Mouse (Mus musculus): ENCODE results near the gene Dner.

The Dner gene

DNA sequence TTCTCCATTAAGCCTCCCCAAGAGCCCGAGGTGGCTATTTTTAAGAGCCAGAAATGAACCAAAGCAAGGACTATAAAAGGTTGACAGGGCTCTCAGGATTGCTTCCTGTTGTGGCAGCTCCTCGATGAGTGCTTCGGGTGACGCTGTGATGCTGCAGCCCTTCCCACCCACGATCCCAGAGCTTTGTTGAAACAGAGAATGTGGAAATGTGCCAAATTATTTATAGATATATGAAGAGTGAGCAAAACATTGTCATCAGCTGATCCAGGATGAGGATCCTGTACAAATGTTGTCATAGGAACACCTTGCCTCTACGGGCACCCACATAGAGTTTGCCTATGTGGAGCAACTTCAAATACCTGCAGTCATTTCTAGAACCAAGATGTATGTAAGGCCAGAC lies 67.8 kb downstream of the Dner start:
- no peak for DNase-seq

DNA sequence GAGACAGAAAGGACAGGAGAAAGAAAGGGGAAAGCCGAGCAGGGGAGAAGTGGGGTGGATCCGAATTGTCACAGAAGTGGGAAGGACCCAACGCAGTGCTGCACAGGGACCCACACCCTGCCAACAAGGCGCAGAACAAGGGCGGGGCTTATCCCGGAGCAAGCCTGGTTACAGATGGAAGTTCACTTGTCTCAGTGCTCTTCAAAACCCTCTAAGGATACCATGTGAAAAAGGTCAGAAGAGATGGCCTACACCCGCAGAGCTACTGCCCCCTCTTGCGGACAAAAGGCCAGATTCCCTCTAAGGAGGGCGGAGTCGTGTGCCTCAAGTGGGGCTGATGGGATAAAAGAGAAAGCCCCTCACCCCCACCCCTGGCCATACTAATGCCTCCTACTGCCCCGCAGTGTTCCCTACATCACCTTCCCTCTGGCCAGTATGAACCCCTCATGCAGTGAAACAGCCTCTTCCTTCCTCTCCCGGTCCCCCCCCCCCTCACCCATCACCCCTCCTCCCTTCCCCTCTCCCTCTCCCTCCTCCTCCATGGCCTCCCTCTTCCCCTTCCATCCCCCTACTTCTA lies 73.0 kb downstream of the Dner start:
- no peak for DNase-seq

DNA sequence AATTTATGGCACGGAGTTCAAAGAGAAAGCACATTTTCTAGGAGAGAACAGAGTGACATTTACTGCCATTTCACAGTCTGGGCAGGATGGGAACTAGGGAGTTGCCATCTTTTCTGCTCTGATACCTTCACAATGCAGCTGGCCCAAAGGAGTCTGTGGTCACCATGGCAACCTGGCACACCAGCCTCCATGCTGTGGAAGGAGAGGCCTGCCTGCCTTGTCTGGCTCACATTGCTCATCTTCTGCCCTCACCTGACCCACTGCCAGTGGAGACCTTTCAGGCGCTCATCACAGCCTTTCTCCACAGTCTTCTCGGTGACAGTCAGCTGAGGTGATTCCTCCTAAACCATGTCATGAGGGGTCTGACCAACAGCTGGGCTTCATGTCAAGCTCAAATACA lies 74.7 kb downstream of the Dner start:
- DNase-seq = no peak

DNA sequence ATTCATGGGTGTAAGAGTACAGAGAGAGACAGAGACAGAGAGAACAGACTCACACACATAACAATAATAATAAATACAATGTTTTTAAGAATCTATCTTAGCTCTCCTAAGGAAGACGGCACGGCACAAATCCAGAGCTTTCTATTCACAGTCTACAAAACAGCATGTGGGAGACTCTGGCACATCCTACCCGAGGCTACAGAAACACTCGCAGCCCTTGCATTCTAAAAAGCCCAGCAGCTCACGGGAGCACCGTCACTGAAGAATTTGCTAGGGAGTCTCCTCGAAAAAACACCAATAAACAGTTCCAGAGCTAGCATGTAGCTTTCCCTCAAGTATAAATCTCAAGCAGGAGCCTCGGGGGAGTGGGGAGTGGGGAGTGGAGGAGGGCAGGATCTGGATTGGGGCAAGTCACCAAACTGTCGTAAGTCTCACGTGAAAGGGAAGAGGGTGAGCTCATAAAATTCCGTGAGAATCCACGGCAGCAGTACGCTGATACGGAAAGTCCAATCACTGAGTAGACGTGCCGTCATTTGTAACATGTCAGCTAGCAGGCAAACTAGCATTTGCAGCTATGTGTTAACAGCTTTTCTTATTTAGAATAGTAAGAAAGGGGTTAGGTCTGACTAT lies 76.8 kb downstream of the Dner start:
- DNase-seq = no peak

DNA sequence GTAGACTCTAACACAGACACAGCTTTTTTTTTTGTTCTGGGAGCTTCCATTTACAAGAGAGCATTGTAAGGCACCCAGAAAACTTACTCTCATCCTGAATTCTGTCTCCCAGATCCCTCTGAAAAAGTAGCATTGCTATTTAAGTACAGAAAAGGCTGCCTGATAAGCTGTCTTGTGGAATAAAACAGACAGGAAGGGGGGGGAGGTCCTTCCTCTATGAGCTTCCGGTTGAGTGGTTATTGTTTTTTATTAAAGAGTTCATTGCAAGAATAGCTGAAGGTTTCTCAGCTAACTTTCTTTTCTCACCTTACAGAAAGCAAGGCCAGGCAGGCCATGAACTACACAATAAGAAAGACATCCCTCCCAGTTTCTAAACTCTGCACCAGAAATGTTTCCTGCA lies 77.9 kb downstream of the Dner start:
- no peak for DNase-seq

DNA sequence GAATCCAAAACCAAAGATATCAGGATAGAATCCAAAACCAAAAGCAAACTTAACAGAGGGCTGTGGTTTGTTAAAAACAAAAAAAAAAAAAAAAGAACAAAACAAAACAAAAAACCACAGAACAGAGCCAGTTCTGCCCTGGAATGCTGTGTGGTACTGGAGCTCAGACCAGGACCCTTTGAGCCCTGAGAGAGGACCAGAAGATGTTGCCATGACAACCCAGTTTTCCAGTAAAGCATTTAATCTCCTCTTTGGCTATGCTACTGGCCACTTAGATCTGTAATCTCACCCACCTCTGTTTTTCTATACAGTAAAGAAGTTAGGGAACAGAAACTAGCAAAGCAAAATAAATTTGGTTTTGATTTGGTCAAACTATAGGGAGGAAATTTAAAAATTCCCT lies 79.9 kb downstream of the Dner start:
- no peak for DNase-seq

DNA sequence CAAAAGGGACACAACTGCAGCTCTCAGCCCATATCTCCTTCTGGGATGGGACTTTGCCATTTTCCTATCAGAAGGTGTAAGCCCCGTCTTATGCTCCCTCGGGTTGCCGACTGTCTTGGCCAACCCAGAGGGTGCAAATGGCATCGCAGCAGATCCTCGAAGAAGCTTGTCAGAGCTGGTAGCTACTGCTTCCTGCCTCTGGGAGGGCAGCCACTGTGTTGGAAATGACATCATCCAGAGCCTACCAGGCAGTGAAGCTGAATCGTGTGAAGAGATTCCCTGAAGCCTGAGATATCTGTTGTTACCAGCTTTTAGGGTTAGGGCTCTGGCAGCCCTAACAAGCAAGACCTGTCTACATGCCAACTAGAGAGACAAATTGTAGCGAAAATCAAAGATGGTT lies 81.4 kb downstream of the Dner start:
- no peak for DNase-seq

DNA sequence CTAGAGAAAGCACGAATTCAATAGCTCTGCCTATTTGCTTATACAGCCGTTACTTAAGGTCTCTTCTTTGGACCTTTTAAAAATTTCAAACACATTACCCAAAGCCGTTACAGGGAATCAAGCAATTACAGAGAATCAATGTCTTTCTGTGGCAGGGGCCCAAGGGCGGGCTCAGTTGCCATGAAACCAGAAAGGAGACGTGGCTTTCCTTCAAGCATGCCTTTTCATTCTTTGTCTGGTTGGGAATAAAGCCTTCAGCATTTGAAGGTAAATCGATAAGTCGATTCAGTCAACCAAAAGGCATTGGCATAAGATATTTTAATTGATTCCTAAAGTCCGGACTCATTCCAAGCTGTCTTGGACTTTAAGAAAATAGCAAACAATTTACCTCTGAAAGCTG lies 82.9 kb downstream of the Dner start:
- no peak for DNase-seq

DNA sequence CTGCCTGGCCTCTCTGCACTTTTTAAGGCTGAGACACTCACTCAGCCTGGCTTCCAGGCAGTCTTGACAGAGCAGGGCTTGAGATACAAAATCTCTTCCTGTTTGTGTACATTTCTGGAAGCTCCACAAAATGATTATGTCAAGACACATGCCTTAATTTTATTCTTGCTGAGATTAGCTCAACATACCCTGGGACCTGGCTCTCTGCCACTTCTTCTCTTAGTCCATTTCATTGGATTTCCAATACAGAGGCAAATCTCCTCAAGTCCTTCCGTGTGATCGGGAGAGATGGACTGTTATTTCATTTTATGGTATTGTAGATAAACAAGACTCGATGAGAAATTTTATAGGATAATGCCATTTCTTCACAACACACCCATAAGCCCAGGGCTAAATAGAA lies 84.7 kb downstream of the Dner start:
- no peak for DNase-seq

DNA sequence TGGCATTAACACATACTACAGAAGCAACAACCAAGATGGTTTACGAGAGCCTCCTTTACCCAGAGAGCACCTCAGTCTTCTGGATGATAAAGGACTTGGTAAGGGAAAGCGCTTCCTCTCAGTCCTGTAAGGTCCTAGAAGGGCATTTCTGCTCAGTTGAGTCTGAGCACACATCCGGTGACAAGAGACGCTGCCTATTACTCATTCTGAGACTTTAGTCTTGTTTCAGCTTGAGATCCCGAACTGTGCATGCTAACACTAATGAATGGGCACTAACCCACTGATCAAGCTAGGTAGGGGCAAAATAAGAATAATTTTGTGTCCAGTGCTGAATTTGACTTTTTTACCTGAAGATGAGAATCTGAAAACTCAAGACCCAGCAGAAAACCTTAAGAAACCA lies 97.0 kb downstream of the Dner start:
- no peak for DNase-seq

DNA sequence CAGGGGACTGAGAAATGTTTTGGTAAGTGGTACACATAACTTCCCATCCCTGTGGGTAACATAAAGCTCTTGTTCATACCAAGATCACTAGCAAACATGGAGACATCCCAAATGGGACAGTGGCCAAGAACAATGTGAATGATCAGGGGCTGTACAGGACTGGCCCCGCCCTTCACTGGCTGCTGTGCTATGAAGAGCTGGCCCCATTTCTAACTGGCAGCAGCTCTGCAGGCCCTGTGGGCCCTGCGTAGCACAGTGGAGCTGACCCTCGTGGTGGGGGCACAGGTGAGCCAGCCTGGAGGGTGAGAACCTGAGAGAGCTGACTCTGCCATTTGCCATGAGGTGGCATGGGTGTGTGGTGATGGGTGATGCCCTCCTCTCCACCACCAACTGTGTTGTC lies 100.0 kb downstream of the Dner start:
- no peak for DNase-seq

DNA sequence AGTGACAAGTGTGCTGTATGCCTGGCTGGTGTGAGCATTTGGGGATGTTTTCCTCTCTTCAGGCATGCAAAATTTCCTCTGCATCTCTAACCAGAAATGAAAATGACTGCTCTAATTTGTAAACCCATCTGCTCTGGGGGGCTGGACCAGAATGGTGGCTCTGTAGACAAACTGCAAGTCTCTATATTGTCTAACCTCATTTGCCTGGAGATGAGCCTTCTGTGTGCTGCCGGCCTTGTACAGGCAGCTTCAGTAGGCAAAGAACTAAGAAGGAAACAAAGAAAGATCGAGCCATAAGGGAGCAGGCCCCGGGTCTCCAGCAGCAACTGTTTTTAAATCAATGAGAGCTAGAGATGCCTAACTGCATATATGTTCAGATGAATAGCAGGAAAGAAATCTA lies 103.6 kb downstream of the Dner start:
- no peak for DNase-seq

DNA sequence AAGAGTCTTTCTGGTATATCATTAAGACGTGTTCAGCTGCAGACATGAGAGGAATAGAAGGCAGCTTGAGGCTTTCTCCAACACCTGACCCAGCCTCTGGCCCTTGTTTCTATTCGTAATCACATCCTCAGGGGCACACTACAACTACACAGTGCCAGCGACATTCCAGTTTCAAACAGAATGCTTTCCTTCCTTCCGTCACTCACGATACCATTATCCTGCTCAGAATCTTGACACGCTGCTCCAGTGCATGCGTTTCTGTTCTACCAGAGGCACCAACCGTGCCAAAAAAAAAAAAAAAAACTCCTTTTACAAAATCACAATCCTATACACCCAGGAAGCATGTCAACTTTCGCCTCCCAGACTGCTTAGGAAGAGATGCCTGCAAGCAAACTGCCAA lies 105.5 kb downstream of the Dner start:
- no peak for DNase-seq

DNA sequence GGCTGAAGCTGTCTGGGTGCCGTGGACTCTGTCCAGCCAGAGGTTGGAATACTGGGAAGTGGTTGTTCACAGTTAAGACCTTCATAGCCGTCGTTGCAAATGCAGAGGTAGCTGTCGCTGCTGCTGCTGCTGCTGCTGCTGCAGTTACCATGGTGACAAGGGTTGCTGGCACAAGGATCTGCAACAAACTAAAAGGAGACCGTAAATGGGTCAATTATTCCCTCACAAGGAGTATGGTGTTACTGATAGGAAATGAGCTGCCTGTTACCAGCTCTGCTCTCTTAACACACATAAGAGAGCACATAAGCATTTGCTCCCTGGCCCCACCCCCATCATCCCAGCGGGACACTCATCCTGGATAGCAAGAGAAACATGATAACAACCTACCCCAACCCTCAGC lies 110.6 kb downstream of the Dner start:
- no peak for DNase-seq

DNA sequence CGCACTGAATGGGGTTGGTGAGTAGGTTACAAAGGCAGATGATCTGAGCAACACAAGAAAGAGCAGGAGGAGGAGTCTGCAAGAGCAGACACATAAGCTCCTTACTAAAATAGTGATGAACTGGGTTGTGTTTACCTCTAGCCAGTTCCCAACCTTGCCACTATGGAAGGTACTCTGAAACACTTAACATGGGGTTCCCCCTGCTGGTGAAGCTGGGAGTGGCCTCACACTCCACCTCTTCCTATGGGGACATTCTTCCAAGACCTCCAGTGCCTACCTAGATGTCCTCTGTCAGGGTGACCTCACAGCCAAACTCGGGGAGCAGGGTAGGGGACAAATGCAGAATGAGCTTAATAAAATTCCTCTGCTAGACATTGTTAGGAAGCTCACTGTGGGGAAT lies 114.2 kb downstream of the Dner start:
- DNase-seq = peak; percentile 13 to 60

DNA sequence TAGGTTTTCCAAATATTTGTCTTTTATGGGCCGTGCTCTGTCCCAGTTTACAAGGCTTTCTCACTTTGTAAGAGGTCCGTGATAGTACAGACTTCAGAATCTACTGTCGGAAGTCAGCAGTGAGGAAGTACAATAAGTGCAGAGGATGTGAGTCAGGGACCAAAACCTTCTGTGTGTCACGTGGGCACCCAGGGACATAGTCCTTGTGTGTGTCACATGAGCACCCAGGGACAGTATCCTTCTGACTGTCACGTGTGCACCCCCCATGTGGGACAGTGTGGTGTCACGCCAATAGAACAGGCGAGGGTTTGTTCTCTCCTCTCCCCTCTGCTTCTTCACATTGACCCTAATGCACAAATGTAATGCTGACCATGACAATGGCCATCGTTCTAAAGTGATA lies 134.2 kb downstream of the Dner start:
- DNase-seq = no peak

DNA sequence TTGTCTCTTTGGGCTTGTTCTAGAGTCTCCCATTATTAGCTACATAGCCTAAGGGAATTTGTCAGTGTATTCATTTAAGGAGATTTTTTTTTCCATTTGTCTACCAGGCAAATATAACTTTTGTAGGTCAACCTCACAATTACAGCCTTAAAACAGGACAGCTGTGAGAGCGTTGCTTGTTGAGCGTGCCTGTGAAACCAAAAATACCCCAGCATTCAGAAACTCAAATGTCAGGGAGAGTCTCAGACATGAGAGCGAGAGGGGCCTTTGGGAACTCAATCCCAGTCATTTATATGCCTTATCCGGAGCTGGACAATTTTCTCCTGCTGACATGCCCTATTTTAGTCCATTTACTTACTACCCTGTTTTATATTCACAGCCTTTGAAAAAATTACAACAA lies 134.6 kb downstream of the Dner start:
- DNase-seq = no peak

DNA sequence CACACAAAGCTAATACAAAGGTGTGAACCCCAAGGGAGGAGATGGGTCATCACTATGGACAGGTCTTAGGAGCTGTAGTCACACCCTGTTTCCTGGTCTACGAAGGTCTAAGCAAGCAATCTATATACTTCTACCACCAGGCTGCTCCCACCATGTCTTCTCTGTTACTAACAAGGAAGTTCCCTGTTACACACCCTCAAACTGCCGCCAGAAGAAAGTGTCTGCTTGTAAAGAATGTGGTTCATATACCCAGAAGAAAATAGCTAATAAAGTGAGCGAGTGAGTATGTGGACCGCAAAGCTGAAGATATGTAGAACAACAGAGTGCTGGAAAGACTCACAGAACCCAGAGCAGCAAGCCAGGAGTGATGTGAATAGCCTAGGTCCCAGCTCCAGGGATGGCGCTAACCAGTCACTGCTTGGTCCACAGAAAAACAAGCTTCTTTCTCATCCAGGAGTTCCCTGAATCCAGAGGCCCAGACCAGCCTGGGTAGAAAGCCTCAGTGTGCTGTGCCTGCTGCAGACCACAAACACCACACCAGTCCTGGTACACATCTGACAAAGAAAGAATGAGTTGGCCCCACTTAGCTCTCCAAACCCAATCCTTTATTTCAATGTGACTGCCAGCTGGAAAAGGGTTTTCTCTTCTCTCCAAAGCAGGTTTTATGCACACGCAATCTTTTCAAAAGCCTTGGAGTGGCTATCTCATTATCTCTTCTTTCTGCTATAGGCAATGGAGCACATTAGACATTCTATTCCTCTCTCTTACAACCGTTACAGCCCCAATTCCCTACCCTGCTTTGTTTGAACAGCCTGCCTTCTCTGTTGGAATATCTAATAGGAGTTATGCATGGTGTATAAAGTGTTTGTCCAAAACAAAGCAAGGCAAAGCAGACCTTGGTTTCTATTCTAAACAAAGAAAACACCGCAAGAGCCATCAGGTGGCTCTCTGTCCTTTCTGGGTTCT lies 139.2 kb downstream of the Dner start:
- DNase-seq = no peak

DNA sequence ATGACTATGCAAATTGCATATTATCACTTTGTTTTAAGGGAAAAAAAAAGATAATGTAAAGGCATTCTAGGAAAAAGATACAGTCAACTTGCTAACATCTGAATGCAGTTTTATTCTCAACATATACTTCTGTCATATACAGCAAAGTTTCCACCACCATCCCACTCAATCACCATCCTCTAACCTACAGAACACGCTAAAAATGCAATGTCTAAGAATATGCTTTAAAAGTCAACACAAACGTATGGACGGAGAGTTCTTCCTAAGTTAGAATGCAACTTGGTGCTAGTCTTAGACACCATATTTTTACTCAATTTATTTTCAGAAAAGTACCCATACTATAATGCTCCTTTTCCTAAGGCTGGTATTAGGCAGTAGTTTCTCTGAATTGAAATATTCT lies 144.0 kb downstream of the Dner start:
- DNase-seq = no peak

DNA sequence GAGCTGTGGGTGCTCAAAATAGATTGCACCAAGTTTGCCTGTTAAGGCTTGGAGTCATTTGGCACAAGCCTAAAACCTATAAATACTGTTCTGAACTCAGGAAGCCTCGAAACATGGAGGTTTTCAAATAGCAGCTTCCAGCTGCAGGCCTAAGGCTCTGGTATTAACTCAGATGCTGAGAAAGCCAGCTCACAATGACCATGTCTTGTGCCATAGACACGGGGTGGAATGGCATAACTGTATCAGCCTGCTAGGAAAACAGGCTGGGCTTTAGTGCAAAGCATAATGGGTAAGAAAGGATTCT lies 146.0 kb downstream of the Dner start:
- no peak for DNase-seq

DNA sequence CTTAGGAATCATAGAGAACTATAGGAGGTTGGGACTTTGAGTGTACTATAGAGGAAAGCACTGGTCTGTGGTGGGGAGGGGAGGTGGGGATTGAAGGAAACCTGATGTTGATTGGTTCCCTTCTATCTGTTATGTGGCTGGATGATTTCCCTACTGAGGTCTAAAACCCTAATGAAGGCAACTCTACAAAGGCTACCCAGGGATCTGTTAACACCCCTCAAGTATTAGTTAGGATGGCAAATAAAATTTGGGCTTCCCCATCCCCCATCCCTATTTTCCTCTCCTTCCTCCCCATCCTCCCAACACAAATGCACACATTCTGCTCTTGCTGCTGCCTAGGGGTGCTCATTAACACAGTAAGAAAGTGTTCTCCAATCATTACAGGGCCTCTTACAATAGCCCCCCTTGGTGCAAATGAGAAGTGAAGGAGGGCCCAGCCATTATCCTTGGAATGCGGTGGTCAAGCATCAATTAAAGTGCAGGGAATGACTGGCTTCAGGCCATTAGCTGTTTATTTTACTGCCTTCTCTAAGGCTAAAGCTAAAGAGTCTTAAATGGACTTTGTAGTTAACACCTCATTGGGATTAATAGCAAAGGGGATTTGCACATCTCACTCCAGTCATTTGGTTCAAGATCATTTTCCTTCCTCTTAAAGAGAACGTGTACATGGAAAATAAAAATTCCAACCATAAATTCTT lies 146.5 kb downstream of the Dner start:
- DNase-seq = no peak

DNA sequence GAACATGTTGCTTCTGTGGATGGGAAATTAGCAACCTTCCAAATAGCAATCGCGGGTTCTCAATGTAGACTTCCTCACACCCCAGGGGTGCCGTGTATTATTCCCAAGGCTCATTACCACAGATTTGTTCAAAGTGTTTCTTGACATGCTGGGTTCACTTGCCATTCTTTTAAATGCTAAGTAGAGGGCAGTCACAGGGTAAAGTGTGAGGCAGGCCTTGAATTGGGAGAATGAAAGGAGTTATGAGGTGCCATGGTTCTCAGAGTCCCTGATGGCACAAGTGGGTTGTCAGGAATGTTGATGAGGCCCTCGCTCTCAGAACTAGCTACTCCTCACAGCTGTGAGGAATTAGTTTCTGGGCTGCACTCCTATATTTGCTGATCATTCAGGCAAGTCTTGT lies 160.0 kb downstream of the Dner start:
- no peak for DNase-seq

DNA sequence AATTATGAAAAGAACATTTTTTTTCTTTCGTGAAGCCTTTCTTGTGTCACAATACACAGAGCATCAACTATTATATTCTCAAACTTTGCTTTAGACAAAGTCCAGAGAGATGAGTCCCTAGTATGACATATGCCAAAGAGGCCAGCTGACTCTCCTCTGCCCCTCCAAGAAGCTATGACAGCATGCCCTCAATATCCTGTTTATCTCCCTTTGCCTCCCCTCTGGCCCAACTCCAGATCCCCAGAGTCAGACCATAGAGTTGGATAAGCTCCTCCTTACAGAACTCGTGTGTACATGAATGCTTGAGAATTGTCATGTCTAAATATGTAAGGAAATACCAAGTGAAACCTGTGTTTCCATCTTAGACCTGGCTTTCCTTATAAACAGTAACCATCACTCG lies 170.5 kb downstream of the Dner start:
- DNase-seq = no peak

DNA sequence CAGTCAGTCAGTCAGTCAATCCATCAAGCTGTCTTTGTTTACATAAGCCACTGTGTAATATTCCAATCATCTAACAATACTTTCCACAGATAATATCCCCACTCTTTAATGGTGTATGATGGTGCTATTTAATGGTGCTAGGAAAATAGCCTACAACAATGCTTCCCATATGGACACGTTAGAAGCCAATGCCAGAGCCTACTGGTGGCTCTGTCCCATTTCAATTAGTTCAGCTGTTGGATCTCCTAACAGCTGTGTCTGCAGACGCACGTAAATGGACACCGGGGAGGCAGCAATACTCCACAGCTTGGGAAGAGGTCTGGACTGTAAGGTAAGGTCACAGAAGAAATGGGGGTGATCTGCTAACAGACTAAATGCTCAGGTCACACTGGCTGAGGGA lies 171.6 kb downstream of the Dner start:
- DNase-seq = no peak

Data from kidney, adult 8-10 months (tissue).